Mouse (Mus musculus): Measurements from ENCODE around the gene Arhgap31.
"Not testable (repeated sequence)": the region's sequence is repeated elsewhere in the genome, so short reads cannot be mapped to it uniquely, and the experiment has no call there.

Arhgap31 gene

DNA sequence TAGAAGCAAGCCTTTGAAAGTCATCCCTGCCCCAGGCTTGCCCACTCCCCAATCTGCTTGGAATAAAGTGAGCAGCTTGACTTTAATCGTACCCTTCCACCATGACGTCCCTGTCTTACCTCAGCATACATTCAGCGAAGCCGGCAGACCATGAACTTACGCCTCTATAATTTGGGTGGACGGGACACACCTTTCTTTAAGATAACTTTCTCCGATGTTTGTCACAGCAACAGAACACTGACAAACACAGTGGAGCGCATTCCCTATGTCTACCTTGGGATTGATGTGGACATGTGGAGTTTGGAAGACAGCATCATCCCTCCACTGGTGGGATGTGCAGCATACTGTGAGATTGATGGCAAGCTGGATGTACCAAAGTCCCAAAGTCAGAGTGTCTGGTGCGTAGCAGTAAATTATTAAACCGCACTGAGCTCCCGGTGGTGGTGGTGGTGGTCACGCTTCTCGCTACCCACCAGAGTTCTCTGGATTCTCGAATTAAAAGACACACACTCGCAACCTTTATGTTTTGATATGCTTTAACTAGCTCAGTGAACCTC lies 15.6 kb upstream of the Arhgap31 start:
- DNase-seq (ENCODE audit: extremely low read depth, low read depth): no peak

DNA sequence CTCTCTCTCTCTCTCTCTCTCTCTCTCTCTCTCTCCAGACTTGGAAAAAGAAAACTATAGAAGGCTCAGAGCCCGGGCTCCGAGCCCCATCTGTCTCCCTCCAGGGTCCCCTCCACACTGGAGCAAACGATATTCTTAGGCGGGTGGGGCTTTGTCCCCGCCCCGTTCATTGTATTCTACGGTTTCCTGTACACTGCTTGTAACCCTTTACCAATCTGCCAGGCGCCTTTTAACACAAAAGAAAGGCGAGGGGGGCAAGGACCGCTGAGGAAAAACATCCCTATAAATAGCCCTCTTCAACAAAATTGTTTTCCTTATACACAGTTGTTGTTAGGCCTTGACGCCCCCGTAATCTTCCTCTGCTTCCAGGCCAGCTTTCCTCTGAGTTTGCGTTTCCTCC lies 11.9 kb upstream of the Arhgap31 start:
- no peak for DNase-seq (ENCODE audit: extremely low read depth, low read depth)

DNA sequence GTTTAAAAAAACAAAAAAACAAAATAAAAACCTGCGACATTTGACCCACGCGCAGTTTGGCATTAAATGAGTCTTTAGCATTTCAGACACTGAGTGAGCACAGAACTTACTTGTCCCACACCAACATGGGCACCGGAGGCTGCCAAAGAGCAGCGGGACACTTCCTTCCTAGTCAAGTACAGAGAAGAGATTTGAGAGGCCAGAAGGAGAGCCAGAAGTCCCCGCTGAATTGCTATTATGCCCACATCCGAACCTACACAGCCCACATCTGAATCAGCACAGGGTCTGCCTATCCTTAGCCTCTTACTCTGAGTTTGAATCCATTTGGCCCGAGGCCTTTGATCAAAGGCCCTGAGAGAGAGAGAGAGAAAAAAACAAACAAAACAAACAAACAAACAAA lies 11.2 kb upstream of the Arhgap31 start:
- no peak for DNase-seq (ENCODE audit: extremely low read depth, low read depth)

DNA sequence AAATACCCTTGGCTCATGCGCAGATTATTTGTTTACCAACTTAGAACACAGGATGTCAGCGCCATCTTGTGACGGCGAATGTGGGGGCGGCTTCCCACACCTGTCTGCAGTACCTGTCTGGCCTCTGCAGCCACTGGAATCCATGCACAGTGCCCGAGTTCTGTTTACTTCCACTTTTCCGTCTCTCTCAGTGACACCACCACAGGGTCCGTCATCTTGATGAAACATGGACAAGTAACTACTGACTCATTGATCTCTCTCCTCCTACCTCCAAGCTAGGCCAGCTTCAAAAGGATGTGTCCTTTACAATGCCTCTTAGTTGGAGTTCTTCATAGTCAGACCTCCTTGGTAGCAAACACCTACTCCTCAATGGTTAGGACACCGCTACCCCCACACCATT lies 8.3 kb upstream of the Arhgap31 start:
- DNase-seq (ENCODE audit: extremely low read depth, low read depth): no peak

DNA sequence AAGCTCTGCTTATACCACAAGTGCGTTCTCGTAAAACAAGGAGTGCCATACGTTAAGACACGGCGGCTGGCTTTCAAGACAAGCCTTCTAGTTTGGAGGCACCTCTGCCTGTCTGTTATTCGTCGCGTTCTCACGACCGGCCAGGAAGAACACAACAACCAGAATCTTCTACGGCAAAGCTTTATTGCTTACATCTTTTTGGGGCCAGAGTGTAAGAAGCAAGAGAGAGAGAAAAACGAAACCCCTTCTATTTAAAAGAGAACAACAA lies 1.1 kb upstream of the Arhgap31 start:
- DNase-seq (ENCODE audit: extremely low read depth, low read depth): not testable (repeated sequence)

DNA sequence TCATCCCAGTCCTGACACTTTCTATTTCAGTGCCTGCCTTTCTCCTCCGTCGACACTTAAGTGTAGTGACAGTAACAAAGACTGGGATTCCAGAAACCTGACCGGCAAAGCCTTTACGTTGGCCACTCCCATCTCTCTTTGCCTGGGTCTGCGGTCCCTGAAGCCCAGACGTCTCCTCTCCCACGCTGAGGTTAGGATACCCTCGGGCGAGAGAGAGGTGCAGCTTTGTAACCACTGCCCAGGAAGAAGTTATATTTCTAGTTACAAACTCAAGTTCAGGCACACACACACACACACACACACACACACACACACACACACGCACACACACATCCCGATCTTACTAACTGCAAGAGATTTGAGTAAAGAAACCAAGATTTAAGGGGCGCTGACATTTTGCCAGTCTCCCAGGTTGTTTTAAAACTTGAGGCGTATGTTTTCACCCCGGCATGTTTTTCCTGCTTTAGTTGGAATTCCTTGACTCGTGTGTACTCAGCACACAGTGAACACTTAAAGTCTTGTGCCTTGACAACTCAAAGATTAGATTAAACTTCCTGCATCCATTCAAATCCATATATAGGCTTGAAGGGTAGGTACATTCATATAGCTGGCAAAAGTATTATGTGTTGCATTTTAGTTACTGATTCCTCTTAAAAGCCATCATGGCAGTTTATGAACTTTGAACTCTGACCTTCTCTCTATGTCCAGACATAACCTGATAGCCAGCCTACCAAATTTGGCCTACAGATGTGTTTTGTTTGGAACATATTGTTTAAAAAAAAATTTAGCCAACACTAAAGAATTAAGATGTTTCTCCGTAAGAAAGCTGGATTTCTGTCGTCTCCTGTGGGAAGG lies 557 bp upstream of the Arhgap31 start:
- no peak for DNase-seq (ENCODE audit: extremely low read depth, low read depth)

DNA sequence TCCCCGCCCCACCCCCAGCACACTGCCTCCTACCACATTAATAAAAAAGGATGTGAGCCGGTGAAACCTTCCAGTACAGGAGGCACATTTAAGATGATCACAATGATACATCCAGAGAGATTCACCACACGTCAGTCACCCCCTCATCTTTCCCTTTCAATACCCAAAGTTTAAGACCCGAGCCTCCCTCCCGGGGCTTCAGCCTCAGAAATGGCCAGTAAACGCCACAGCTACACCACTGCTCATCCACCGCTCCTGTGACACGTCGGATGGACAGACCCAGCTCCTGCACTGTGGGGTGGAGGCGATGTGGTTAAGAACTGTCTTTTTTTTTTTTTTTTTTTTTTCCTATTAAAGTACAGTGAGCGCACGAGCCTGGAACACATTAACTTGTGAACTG lies 969 bp downstream of the Arhgap31 start:
- no peak for DNase-seq (ENCODE audit: extremely low read depth, low read depth)

DNA sequence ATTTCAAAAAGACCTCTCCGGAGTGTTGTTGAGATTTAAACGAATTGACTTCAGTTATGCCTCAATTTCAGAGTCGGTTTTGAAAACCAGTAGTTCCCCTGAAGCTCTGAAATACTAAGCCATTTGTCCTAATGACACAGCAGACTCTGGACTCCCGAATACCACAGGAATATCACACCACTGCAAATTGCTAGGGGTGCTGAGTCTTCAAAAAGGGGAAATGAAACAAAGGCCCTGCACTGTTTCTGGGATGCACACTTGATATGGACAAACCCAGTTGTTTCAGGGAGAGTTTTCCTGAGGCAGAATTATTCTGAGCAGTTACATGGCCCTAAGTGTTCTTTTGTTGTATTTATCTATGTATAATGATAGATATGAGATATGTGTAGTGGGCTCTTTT lies 1.8 kb downstream of the Arhgap31 start:
- DNase-seq (ENCODE audit: extremely low read depth, low read depth): peak; percentile 5

DNA sequence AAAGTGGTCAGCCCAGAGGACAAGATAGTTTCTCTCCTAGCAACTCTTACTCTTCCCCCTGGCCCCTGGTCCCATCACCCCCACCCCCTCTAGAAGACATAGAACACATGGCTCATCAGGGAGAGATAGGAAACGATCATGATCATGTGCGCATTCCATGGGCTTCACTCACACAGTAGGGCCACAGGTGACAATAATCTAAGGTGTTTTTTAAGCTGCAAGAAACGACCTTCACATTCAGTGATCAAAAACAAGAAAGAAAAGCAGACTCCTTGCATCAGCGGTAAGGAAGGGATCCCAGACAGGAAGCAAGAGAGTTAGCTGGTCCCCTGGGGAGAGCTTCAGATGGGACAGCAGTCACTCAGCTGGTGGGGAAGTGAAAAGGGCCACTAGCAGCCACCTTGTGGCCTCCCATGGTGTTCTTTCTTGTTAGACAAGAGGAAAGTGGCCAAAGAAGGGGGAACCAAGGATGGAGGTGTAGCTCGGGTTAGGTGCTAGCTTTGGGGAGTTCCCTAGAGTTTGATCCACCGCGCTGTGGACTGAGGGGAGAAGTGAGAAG lies 4.0 kb downstream of the Arhgap31 start:
- DNase-seq (ENCODE audit: extremely low read depth, low read depth): no peak

DNA sequence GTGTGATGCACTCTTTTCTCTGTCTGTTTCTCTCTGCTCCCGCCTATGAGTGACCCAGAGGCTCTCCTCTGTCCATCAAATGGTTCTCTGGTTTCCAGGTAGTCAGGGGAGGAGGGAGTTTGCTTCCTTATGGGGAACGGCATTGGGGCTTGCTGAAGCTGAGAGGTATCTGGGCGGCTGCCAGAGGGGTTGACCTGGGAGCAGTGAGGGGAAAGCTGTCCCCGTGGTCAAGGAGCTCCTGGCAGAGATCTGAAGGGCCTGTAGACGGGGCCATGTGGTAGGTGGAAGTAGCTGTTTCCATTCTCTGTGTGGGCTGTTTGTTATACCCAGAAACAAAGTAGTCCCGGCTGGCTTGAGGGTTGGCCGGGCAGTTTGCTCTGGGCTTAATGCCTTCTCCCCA lies 6.3 kb downstream of the Arhgap31 start:
- DNase-seq (ENCODE audit: extremely low read depth, low read depth): no peak

DNA sequence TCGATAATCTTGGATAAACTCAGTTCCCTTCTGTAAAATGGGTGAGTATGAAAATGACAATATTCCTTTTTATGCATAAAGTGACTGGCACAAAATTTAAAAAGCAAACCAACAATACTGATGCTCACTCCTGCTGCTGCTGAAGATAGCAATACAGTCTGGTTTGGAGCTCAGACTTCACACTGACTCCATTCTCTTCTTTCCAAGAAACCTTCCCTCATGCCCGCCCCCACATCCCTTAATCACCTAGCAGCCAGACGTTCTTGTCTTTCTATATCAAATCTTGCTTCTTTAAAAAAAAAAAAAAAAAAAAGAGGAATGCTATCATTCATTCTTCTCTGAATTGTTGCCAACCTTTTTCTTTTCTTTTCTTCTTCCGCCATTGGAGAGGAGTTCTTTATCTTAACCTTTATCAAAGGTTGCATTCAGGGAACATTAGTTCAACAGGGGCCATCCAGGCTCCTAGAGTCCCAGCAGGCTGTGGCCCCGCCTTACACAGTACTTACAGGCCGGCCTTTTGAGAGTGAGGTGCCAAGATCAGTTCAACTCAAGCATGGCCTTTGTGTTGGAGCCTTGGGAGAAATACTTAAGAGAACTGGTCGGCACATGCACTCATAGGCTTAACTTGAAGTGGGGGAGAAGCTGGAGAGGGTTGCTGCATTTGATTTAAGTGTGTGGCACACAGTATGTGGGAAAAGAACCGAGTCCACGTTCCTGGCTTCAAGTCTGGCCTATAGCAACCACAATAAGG lies 7.4 kb downstream of the Arhgap31 start:
- no peak for DNase-seq (ENCODE audit: extremely low read depth, low read depth)

DNA sequence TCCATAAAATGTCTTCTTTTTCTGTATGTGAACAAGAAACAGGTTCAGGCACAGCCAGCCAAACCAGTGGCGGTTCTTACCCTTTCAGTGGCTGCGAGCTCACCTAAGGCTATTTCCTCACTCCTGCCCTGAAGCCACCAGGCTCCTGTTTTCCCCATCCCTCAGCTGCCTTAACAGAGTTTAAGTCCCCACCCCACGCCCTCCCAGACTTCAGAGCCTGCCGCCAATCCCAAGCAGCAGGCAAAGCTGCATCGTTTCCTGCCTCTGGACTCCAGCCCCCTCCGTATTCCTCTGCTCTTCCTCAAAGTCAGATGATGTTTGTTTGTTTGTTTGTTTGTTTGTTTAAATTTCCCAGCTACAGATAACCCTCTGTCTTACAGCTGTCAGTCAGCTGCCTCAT lies 9.6 kb downstream of the Arhgap31 start:
- no peak for DNase-seq (ENCODE audit: extremely low read depth, low read depth)

DNA sequence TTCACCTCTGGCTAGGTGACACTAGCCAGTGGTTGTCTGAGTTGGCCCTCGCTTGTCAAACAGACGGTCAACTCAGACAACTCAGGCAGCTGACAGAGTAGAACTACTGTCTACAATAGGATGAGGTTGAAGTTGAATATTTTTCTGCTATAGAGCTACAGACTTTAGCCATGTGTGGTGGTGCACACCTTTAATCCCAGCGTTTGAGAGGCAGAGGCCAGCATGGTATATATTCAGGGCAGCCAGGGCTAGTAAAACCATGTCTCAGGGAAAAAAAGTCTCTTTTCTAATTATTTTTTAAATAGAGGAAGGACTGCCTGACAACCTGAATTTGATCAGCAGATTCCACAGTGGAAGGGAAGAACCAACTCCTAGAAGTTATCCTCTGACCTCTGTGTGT lies 10.8 kb downstream of the Arhgap31 start:
- DNase-seq (ENCODE audit: extremely low read depth, low read depth): no peak

DNA sequence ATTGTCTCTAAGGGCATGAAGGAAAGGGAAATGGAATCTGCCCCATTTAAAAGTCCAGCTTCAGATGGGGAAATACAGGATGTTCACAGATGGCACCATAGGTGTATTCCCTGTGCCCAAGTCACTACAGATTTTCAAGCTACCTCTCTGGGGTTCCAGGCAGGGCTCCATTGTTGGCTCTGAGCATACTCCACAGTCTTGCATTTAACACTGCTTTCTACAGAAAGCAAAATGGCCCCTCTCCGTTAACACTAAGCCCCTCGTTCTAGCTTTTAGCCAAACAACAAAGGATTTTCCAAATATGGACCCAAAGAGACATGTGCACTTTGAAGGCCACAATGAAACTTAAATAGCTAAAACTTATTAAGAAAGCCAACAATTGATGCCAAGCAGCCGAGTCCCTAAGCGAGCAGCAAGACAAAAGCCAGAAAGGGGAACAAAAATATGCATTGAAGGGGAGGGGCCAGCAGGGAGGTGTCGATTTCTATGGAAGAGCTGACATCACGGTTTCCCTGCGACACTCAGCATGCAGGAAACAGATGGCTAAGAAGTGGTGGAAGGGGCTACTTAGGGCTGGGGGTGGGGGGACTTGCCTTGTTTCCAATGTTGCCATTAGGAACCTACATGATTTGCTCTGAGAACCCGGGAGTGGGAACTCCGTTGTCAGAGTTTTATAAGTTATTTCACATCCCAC lies 11.4 kb downstream of the Arhgap31 start:
- peak; percentile 6 for DNase-seq (ENCODE audit: extremely low read depth, low read depth)

DNA sequence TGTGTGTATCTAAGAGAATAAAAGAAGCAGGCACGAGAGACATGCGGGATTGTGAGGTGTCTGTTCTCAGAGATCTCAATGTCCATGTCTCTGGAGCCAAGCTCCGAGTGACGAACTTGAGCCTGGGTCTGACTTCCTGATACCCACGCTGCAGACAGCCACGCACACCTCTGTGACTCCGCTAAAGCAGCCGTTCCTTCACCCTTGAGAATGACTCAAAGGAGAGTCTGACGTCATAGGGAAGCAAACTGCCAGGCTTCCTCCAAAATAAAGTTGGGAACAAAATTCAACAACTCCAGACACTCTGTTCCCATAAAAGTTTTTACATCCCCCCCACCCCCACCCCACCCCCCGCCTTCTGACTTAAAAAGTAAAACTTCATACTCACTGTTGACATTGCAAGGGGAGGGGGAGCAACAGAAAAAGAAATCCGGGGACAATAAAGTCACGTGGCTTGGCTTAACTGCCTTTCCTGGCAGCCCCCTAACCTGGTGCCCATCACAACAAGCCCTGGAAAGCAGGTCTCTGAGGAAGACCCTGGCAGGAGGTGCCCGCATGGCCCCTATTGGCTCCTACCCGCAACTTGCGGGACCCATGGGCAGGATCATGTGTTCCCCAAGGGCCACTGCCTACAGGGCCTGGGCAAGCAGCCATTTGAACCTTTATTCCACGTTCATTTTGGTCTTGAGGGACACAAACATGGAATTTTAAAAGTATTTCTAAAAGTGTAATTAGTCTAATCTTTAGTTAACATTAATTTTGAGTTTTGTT lies 12.5 kb downstream of the Arhgap31 start:
- DNase-seq (ENCODE audit: extremely low read depth, low read depth): no peak

DNA sequence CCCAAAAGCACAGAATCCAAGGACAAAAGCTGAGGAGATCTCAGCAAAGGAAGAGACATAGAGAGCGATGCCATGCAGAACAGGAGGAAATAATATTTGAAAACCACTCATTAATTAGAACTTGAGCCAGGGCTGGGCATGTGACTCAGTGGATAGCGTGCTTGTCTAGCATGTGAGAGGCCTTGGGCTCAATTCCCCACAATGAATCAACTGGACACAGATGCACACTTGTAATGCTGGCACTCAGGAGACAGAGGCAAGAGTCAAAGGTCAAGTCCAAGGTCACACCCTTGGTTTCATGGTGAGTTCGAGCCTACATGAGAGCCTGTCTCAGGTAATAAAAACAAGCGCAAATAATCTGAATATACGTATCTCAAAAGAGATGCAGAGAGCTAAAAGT lies 15.5 kb downstream of the Arhgap31 start:
- DNase-seq (ENCODE audit: extremely low read depth, low read depth): no peak

DNA sequence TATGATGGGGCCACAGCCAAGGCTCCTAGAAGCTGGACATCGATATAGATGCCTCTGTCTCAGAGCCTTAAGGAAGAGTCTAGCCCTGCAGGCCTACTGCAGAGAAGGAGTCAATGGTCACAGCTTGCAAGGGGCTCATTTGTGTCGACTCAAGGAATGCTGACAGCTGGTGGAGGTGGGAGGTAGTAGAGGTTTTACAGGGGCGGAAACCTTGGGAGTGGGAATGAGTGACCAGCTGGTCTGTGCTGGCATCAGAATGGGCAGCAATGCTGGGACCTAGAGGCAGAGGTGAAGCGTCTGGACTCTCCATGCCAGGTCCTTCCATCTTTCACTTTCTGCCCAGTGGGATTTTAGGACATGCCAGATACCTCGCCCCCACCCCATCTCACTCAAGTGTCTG lies 17.5 kb downstream of the Arhgap31 start:
- no peak for DNase-seq (ENCODE audit: extremely low read depth, low read depth)

DNA sequence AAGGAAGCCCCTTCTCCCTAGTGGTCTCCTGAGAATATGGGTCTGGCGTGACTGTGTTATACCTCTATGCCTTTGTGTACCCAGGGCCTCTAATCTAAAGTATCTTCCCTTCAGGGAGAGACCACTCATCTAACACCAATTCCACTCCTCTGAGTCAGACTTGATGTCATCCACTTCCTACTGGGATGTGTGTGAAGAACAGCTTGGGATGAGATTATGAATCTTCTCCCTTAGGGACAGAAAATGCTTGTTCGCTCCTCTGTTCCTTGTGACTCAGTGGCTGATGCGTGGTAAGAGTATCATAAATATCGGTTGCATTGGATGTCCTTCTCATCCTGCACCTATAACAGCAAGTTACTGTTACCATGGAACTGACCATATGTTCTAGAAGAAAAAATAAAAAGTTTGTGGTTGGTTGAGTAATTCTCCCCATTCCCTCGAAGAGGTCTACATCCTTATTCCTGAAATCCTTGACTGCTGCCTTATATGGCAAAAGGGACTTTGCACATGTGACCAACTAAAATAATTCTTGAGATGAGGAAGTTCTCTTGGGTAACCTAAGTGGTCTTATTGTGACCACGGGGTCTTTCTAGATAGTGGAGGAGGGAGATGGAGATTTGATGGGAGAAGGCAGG lies 18.1 kb downstream of the Arhgap31 start:
- DNase-seq (ENCODE audit: extremely low read depth, low read depth): no peak

DNA sequence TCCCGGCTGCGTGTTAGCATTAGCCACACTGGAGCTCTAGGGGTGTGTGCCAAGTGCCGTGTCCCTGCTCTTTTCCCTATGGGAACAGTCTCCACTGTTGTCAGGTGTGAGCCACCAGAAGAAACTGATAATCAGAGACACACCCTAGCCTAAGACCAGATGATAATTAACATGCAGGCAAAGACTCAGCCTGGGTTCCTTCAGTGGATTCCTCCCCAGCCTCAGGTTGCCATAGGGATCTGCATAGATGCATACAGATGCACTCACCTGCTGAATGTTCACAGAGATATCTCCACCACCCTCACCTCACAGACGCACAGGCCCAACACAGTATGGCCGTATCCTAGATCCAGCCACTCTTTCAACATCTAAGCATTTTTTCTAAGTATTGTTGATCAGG lies 22.6 kb downstream of the Arhgap31 start:
- DNase-seq (ENCODE audit: extremely low read depth, low read depth): no peak

DNA sequence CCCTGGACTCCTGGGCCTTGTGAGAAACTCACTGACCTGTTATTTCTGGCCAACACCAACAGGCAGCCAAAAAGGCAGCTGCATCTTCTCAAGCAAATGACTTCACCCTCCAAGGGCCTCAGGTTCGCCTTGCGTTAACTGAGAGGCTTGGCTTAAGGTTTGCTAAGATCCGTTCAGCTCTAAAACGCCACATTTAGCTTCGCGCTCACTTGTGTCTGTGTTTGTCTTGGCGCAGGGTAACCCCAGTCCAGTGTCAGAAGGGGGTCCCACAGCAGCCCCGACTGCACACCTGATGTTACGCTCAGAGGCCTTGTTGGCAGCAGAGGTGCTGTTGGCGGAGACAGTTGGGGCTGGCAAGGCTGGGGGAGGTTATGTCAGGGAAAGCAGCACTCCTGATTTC lies 23.3 kb downstream of the Arhgap31 start:
- DNase-seq (ENCODE audit: extremely low read depth, low read depth): no peak

Measured in MEL-GATA-1-ER (cell line).